Mouse (Mus musculus) embryo, embryonic 11.5 days (tissue): Measurements from ENCODE around the gene Khdc1a.
"Not testable (repeated sequence)": the region's sequence is repeated elsewhere in the genome, so short reads cannot be mapped to it uniquely, and the experiment has no call there.

Experiments
- DNase-seq: peaks from one replicate; pipeline ENCODE4 v3.0.0-alpha.2; 2012; ENCODE audit warnings: low read depth, low spot score

The Khdc1a gene

GRCm38 (mm10) chr1:21349341-21349740, at the start of gene Khdc1a:
TSS of gene Khdc1a (plus strand) at chr1:21349641.
- no peak for DNase-seq

- DNase-seq, result no peak
Observed at GRCm38 (mm10) chr1:21299826-21300225, 49.6 kb upstream of the Khdc1a start.

- no peak for DNase-seq
Observed at GRCm38 (mm10) chr1:21301686-21302085, 47.8 kb upstream of the Khdc1a start.

- no peak for DNase-seq
Observed at GRCm38 (mm10) chr1:21304174-21304573, 45.3 kb upstream of the Khdc1a start.

GRCm38 (mm10) chr1:21304646-21305045, 44.8 kb upstream of the Khdc1a start:
- DNase-seq, result no peak

- DNase-seq, result no peak
Observed at GRCm38 (mm10) chr1:21305443-21305842, 44.0 kb upstream of the Khdc1a start.

- no peak for DNase-seq
Observed at GRCm38 (mm10) chr1:21314336-21314735, 35.1 kb upstream of the Khdc1a start.

GRCm38 (mm10) chr1:21315756-21316155, 33.7 kb upstream of the Khdc1a start:
- DNase-seq, result no peak

GRCm38 (mm10) chr1:21316305-21316704, 33.1 kb upstream of the Khdc1a start:
- DNase-seq, result no peak

GRCm38 (mm10) chr1:21318202-21318601, 31.2 kb upstream of the Khdc1a start:
- DNase-seq, result no peak

GRCm38 (mm10) chr1:21320271-21320670, 29.2 kb upstream of the Khdc1a start:
- not testable (repeated sequence) for DNase-seq

- no peak for DNase-seq
Observed at GRCm38 (mm10) chr1:21321656-21322055, 27.8 kb upstream of the Khdc1a start.

GRCm38 (mm10) chr1:21323996-21324574, 25.4 kb upstream of the Khdc1a start:
- no peak for DNase-seq

GRCm38 (mm10) chr1:21324633-21325032, 24.8 kb upstream of the Khdc1a start:
- DNase-seq, result no peak

GRCm38 (mm10) chr1:21326733-21327132, 22.7 kb upstream of the Khdc1a start:
- DNase-seq, result no peak

- DNase-seq, result not testable (repeated sequence)
Observed at GRCm38 (mm10) chr1:21331161-21331560, 18.3 kb upstream of the Khdc1a start.

GRCm38 (mm10) chr1:21333222-21333973, 16.0 kb upstream of the Khdc1a start:
- DNase-seq, result no peak

GRCm38 (mm10) chr1:21335836-21336235, 13.6 kb upstream of the Khdc1a start:
- no peak for DNase-seq

GRCm38 (mm10) chr1:21340745-21341144, 8.7 kb upstream of the Khdc1a start:
- no peak for DNase-seq

GRCm38 (mm10) chr1:21344253-21344652, 5.2 kb upstream of the Khdc1a start:
- DNase-seq, result peak; percentile 30

GRCm38 (mm10) chr1:21344752-21345151, 4.7 kb upstream of the Khdc1a start:
- DNase-seq, result not testable (repeated sequence)

- not testable (repeated sequence) for DNase-seq
Observed at GRCm38 (mm10) chr1:21368031-21368430, 18.6 kb downstream of the Khdc1a start, which contains the start of gene Khdc1c. TSS of gene Khdc1c (plus strand) at chr1:21368331.

- no peak for DNase-seq
Observed at GRCm38 (mm10) chr1:21383256-21383655, 33.8 kb downstream of the Khdc1a start, which contains the start of gene Khdc1b. TSS of gene Khdc1b (plus strand) at chr1:21383556.
